Mouse (Mus musculus) right cerebral cortex, postnatal 4 days (tissue): ENCODE results near the gene Tmem33.

ENCODE experiments used
- DNase-seq: peaks from one replicate; pipeline ENCODE4 v3.0.0-alpha.2; 2022

Tmem33 gene

GRCm38 (mm10) chr5:67260531-67261371 lies at the start of gene Tmem33:
Gene Tmem33, plus strand, starts transcription at chr5:67260565.
- DNase-seq, result peak; percentile 79

- no peak for DNase-seq
These were observed 47.2 kb upstream of the Tmem33 start for GRCm38 (mm10) chr5:67213168-67213567.

GRCm38 (mm10) chr5:67215121-67216030 lies 45.0 kb upstream of the Tmem33 start:
- DNase-seq, result no peak

- no peak for DNase-seq
These were observed 44.2 kb upstream of the Tmem33 start for GRCm38 (mm10) chr5:67216031-67216778.

GRCm38 (mm10) chr5:67216779-67217095 lies 43.6 kb upstream of the Tmem33 start:
- DNase-seq, result no peak

- DNase-seq, result no peak
These were observed 38.5 kb upstream of the Tmem33 start for GRCm38 (mm10) chr5:67221901-67222300.

GRCm38 (mm10) chr5:67222440-67223390 lies 37.6 kb upstream of the Tmem33 start:
- DNase-seq, result no peak

- DNase-seq, result no peak
These were observed 36.8 kb upstream of the Tmem33 start for GRCm38 (mm10) chr5:67223391-67224121.

GRCm38 (mm10) chr5:67224122-67224502 lies 36.3 kb upstream of the Tmem33 start:
- no peak for DNase-seq

- DNase-seq, result no peak
These were observed 34.6 kb upstream of the Tmem33 start for GRCm38 (mm10) chr5:67225758-67226157.

GRCm38 (mm10) chr5:67227261-67227660 lies 33.1 kb upstream of the Tmem33 start:
- DNase-seq, result no peak

- DNase-seq, result no peak
These were observed 32.5 kb upstream of the Tmem33 start for GRCm38 (mm10) chr5:67227682-67228444.

GRCm38 (mm10) chr5:67234682-67235081 lies 25.7 kb upstream of the Tmem33 start:
- DNase-seq, result no peak

- DNase-seq, result no peak
These were observed 24.9 kb upstream of the Tmem33 start for GRCm38 (mm10) chr5:67235462-67235861.

- DNase-seq, result no peak
These were observed 23.8 kb upstream of the Tmem33 start for GRCm38 (mm10) chr5:67236601-67237000.

GRCm38 (mm10) chr5:67238303-67238702 lies 22.1 kb upstream of the Tmem33 start:
- no peak for DNase-seq

- no peak for DNase-seq
These were observed 18.7 kb upstream of the Tmem33 start for GRCm38 (mm10) chr5:67241713-67242112.

GRCm38 (mm10) chr5:67243231-67243630 lies 17.1 kb upstream of the Tmem33 start:
- DNase-seq, result no peak

GRCm38 (mm10) chr5:67252261-67252660 lies 8.1 kb upstream of the Tmem33 start:
- DNase-seq, result no peak

- DNase-seq, result no peak
These were observed 4.7 kb upstream of the Tmem33 start for GRCm38 (mm10) chr5:67255664-67256063.
